Mouse (Mus musculus) urinary bladder, postnatal 0 days (tissue): ENCODE measurements around the gene Ubxn6. TPM values are rescaled to one million over a fixed set of nuclear protein-coding genes. Genes with fewer than 3 reads are reported as not detected.

Experiments used
- polyA plus RNA-seq: library from polyadenylated mRNA; unstranded; fragments of >200 nt; fragmentation: Nextera tagmentation; extraction: Ambion mirVana; gene quantifications from 2 replicates; pipeline ENCODE4 v1.2.1, GENCODE M21; 2015

Gene Ubxn6
- polyA plus RNA-seq, result 43.9 and 47.2 TPM in 2 replicates

GRCm38 (mm10) chr17:56074827-56075208, at the start of gene Ubxn6:
Gene Ubxn6, minus strand, starts transcription at chr17:56075028.

GRCm38 (mm10) chr17:56121826-56122225, 47.0 kb upstream of the Ubxn6 start, which contains the start of gene Lrg1:
Gene Lrg1, minus strand, starts transcription at chr17:56122001.

GRCm38 (mm10) chr17:56117251-56117710, 42.5 kb upstream of the Ubxn6 start, which contains the start of gene Plin5:
Gene Plin5, minus strand, starts transcription at chr17:56117596.

GRCm38 (mm10) chr17:56109219-56110051, 34.6 kb upstream of the Ubxn6 start, which contains the start of gene Plin4:
Gene Plin4, minus strand, starts transcription at chr17:56109803.

DNA sequence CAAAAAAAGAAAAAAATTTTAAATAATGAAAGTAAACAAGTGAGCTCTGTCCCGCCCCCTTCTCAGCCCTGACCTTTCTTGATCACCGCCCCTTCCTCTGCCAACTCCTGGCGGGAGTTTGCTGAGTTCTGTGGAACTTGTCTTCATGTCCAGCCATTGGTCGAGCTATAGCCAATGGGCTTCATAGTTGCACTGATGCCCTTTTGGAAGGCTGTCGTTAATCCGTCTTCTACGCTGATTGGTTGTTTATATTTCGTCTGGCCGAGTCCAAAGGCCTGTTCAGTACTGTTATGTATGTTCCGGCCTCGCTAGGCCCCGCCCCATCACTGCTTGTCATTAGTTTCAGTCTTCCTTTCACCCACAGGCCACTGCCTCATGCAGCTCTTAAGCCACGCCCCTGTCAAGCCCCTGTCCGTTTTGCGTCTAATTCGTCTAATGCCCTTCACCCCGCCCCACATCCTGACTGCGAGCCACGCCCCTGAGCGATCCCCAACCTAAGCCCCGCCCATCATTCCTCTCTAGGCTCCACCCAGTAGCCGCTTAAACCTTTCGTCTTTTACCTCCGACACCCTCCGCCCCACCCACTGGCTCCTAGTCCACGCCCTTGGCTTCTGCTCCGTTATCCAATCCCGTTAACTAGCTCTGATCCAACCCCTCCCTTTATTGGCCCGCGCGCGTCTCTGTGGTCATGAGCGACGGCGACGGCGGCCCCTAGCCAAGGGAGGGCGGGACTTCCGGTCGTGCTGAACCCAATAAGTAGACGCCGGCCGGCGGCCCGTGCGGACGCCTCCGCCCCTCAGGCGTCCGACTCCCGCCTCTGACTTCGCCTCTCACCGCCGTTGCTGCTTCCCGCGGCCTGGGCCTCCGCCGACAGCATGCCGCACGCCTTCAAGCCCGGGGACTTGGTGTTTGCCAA, 4.3 kb upstream of the Ubxn6 start, which contains the start of gene Hdgfl2:
Gene Hdgfl2, plus strand, starts transcription at position 755 of the 916 bp plus-strand sequence.

GRCm38 (mm10) chr17:56040030-56040856, 34.6 kb downstream of the Ubxn6 start, which contains the start of gene Chaf1a:
Gene Chaf1a, plus strand, starts transcription at chr17:56040439.

DNA sequence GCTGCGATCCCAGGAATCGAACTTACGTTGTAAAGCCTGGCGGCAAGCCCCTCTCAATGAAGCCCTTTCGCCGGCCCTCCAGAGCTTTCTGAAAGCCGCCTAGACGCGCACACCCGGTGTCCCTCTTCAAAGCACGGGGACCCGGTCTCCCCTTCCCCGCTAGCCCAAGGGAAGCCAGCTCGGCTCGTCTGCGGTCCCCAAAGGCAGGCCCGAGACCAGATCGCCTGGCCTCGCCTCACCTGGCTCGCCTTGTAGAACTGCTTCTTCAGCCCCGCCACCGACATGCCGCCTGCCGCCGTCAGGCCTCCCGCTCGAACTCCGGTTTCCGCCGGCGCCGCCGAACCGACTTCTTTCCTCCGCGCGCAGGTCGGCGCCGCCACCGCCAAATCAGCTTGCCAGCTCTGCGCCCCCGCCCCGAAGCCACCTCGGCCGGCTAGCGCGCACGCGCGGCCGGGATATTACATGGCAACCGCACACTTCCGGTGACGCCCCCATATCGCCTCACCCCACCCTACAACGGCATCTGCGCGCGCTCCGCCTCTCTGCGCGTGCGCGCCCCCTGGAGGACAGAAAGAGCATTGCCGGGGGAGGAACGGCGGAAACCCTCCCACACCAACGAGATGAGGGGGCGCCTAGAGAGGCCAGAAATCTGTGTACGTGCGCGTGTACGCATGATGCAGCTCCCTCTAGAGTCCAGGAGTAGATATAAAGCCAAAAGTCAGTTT, 38.5 kb downstream of the Ubxn6 start, which contains the start of gene Sh3gl1:
Gene Sh3gl1, minus strand, starts transcription at position 460 of the 725 bp plus-strand sequence.

Other genes starting within 250 kb of the Ubxn6 start
- gene Zfp119a, start 196.1 kb downstream of the Ubxn6 start, polyA plus RNA-seq, result 5.5 and 6.0 TPM in 2 replicates
- 7.9 and 8.5 TPM in 2 replicates for gene Zfp959, start 182.9 kb downstream of the Ubxn6 start, polyA plus RNA-seq
- gene Zfp119b, start 125.5 kb downstream of the Ubxn6 start, polyA plus RNA-seq, result 5.9 and 6.2 TPM in 2 replicates
- gene Ebi3, start 122.4 kb downstream of the Ubxn6 start, polyA plus RNA-seq, result 2.3 and 3.0 TPM in 2 replicates
- gene Yju2, start 115.9 kb downstream of the Ubxn6 start, polyA plus RNA-seq, result 12.7 and 14.0 TPM in 2 replicates
- gene Shd, start 104.6 kb downstream of the Ubxn6 start, polyA plus RNA-seq, result 0.92 and 1.1 TPM in 2 replicates
- 0.73 and 0.79 TPM in 2 replicates for gene Fsd1, start 88.5 kb downstream of the Ubxn6 start, polyA plus RNA-seq
- gene Stap2, start 69.4 kb downstream of the Ubxn6 start, polyA plus RNA-seq, result 19.1 and 20.0 TPM in 2 replicates
- 32.2 and 34.7 TPM in 2 replicates for gene Mpnd, start 69.3 kb downstream of the Ubxn6 start, polyA plus RNA-seq
- 85.7 and 100 TPM in 2 replicates for gene Sh3gl1, start 38.4 kb downstream of the Ubxn6 start, polyA plus RNA-seq
- gene Chaf1a, start 34.6 kb downstream of the Ubxn6 start, polyA plus RNA-seq, result 4.9 and 7.4 TPM in 2 replicates
- 53.5 and 57.9 TPM in 2 replicates for gene Hdgfl2, start 4.6 kb upstream of the Ubxn6 start, polyA plus RNA-seq
- gene Plin4, start 34.8 kb upstream of the Ubxn6 start, polyA plus RNA-seq, result 13.1 and 16.2 TPM in 2 replicates
- gene Plin5, start 42.6 kb upstream of the Ubxn6 start, polyA plus RNA-seq, result 0.14 and 0.21 TPM in 2 replicates
- 3.4 and 7.2 TPM in 2 replicates for gene Lrg1, start 47.0 kb upstream of the Ubxn6 start, polyA plus RNA-seq
- gene Sema6b, start 65.3 kb upstream of the Ubxn6 start, polyA plus RNA-seq, result 0.37 and 0.85 TPM in 2 replicates
- 3.6 and 4.2 TPM in 2 replicates for gene Tnfaip8l1, start 87.4 kb upstream of the Ubxn6 start, polyA plus RNA-seq
- gene Mydgf, start 108.9 kb upstream of the Ubxn6 start, polyA plus RNA-seq, result 75.0 and 82.0 TPM in 2 replicates
- gene Dpp9, start 143.9 kb upstream of the Ubxn6 start, polyA plus RNA-seq, result 18.3 and 21.8 TPM in 2 replicates
- 8.4 and 9.1 TPM in 2 replicates for gene Fem1a, start 181.8 kb upstream of the Ubxn6 start, polyA plus RNA-seq
- 3.3 and 3.6 TPM in 2 replicates for gene Ticam1, start 201.8 kb upstream of the Ubxn6 start, polyA plus RNA-seq
- gene Plin3, start 217.8 kb upstream of the Ubxn6 start, polyA plus RNA-seq, result 54.0 and 58.1 TPM in 2 replicates
- not detected in 2 replicates for gene Arrdc5, start 225.3 kb upstream of the Ubxn6 start, polyA plus RNA-seq
- 21.7 and 31.0 TPM in 2 replicates for gene Uhrf1, start 228.3 kb upstream of the Ubxn6 start, polyA plus RNA-seq